Mouse (Mus musculus) thymus, adult 2 months (tissue): ENCODE results near the gene Csf2.

Experiments
- CTCF ChIP-seq: fragments of 200-500 bp; IDR thresholded peaks from 2 replicates; pipeline ENCODE4 v1.5.1; 2012; ENCODE audit warnings: mild to moderate bottlenecking, control low read depth, low read length, moderate library complexity, borderline replicate concordance; ENCODE audit not compliant: control insufficient read depth, poor library complexity, insufficient read depth; ENCODE audit errors: extremely low read depth
- POLR2A ChIP-seq: fragments of 200-500 bp; IDR thresholded peaks from 2 replicates; pipeline ENCODE4 v1.6.1; 2012; ENCODE audit warnings: mild to moderate bottlenecking, low read length, control low read depth, moderate library complexity; ENCODE audit not compliant: control insufficient read depth, poor library complexity, insufficient read depth; ENCODE audit errors: extremely low read depth

DNA sequence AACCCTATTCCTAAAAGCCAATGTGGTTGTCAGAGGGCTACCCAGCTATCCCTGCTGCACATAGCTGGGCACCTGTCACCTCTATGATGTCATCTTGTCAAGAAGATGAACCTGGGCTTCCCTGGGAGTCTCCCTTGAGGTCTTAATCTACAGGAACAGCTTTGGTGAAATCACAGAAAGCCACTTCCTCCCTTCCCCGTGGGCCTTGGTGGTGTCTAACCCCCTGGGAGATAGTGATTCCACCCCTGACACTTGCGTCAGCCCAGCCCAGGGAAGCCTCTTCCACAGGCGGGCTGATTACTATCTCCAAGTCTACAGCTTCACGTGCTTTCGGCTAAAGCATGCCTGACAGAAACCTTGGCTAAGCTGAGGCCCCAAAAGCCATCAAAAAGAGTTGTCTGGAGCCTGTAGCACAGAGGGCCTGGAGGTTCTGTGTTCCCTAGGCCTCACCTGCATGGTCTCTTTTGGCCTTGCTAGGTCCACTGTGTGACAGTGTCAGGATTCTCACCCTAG is 22.0 kb upstream of the Csf2 start:
- TF ChIP-seq CTCF (no peak), POLR2A (no peak)
